Mouse (Mus musculus) ovary, postnatal 36 days (tissue): Measurements from ENCODE around the gene Cpt1c.
A peak's percentile ranks its signal among the peaks of the same experiment; 100 is the strongest.

ENCODE experiments used
- DNase-seq: peaks from one replicate; pipeline ENCODE4 v3.0.0; 2022; ENCODE audit warnings: low spot score, mixed read lengths

The Cpt1c gene

DNA sequence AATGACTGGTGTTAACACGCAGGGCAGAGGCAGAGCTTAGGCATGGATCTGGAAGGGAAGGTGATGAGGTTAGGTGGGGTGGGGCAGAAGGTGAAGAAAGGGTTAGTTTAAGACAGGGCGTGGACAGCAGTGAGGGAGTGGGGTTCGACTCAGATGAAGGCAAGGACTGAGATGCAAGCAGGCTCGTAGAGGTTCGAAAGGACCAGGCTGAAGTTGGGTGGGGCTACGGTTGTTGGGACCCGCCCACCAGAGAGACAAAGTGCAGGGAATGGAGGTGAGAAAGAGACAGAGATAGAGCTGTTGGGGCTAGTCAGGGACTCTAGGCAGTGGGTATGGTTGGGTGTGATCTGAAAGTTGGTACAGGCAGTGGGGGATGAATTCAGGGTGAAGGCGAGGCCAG lies 12.3 kb downstream of the Cpt1c start:
- no peak for DNase-seq

DNA sequence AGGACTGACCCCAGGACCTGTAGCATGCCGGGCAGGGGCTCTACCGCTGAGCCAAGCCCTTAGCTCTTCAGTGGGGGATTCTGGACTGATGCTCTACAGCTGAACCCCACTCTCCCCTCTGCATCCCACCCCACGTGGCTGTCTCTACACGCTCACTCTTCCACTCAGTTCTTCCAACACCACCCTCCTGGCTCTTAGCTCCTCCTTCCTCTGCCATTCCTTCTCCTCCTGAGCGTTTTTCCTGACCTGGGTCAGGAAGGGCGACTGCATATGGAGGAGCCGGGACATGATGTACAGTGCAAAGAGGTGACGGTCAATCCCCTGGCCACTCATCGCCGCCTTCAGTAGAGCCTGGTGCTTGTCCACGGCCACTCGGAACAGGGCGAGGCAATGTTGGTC lies 14.1 kb downstream of the Cpt1c start:
- DNase-seq = no peak

GRCm38 (mm10) chr7:44959874-44960511 lies 14.7 kb downstream of the Cpt1c start:
- no peak for DNase-seq

DNA sequence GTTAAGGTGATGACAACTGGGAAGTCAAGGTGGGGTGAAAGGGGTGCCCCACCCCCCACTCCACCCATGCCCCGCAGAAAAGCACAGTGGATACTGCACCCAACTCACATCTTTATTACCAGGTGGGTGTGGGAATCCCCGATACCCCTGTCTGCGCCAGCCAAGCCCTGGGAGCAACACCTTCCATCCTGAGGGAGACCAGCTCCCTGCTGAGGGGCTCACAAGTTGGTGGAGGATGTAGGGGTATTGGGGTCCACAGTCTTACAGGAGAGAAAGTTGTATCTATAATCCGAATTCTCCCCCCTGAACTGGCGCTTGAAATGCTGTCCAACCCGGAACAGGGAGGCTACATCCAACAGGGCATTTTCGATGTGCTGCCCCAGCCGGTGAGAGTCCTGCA lies 15.4 kb downstream of the Cpt1c start:
- DNase-seq = no peak

GRCm38 (mm10) chr7:44958208-44958607 lies 16.4 kb downstream of the Cpt1c start:
- no peak for DNase-seq

GRCm38 (mm10) chr7:44957183-44957835 lies 17.3 kb downstream of the Cpt1c start:
- DNase-seq = peak; percentile 44

GRCm38 (mm10) chr7:44956266-44956665 lies 18.4 kb downstream of the Cpt1c start:
- DNase-seq = no peak

- no peak for DNase-seq
Observed at GRCm38 (mm10) chr7:44955628-44956027, 19.0 kb downstream of the Cpt1c start.

DNA sequence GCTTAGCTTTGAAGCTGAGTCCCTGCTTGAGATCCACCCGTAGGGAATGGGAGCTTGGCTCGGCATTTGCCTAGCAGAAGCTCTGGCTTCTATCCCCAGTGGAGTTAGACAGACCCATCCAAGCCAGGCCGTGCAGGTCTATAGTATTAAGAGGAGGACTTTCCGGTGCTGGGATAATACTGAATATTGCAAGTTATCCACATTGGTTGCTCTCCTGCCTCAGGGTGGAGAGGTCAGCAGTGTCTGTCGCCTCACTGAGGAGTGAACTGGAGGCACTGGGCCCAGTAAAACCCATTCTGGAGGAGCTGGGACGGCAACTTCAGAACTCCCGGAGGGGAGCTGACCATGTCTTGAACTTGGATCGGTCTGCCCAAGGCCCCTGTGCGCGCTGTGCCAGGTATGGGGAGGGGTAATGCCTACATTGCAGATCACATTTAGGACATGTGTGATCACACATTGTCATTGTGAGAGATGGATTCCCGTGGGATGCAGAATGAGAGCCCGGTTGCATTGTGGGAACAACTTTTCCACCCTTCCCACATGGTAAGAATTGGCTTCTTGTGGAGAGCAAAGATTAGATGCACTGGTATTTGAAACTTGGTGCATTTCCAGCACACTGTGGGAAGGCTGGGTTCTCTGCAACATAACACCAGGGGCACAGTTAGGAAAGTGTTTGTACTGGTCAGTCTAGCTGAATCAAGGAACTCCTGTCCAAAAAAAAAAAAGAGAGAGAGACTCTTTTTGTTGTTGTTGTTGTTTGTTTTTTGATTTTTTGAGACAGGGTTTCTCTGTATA lies 20.4 kb downstream of the Cpt1c start:
- no peak for DNase-seq

- DNase-seq = no peak
Observed at GRCm38 (mm10) chr7:44953561-44953960, 21.1 kb downstream of the Cpt1c start.

DNA sequence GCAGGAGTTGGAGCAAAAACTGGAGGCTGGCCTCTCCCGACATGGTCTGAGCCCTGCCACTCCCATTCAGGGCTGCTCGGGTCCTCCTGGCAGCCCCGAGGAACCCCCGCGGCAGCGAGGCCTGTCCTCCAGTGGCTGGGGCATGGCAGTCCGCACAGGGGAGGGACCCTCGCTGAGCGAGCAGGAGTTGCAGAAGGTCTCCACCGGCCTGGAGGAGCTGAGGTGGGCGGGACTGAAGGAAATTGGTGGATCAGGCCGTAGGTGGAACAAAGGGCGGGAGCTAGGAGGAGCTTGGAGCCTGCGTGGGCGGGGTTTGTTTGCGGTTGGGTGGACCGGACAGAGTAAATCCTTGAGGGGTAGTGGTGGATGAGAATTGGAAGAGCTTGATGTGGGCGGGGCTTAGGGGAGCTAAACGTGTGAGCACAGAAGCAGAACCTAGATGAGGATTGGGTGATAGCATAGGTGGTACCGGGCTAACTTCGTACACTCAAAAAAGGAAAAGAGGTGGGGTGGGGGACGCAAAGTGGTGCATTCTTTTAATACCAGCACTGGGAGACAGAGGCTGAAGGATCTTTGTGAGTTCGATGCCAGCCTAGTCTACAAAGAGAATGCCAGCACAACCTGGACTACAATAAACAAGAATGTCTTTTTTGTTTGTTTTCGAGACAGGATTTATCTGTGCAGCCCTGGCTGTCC lies 21.9 kb downstream of the Cpt1c start:
- DNase-seq = peak; percentile 92

DNA sequence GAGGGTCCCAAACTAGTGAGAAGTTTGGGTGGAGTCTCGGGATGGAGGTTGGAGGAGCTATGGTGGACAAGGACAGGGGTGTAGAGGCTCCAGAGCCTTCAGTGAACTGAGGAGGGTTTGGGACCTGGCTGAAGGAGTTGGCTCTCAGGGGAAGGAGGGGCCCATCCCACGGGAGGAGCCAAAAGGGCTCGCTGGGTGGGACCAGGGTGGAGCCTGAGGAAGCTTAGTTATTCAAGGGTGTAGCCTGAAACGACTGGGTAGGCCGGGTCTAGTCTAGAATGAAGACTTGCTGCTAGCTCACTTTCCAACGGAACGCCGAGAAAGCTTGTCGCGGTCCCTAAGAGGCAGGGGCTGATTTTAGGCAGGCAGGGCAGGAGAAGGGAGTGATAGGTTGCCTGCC lies 22.7 kb downstream of the Cpt1c start:
- DNase-seq = peak; percentile 78

DNA sequence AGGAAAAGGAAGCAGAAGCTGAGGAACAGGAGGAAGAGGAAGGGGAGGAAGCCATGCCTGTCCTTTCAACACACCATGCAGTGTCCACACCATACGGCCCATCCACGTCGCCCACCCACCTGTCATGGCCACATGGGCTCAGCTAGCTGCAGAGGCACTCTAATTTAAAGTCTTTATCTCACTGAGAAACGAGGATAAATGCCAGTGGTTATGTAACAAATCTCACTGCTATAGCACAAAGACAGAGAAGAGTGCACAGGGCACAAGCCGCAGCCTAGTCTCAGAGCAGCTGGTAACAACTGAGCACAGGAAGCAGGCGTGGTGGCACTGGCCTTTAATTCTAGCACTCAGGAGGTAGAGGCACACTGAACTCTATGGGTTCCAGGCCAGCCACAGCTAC lies 24.7 kb downstream of the Cpt1c start:
- DNase-seq = no peak

- DNase-seq = no peak
Observed at GRCm38 (mm10) chr7:44942904-44943303, 31.7 kb downstream of the Cpt1c start, which contains the start of gene Tsks. Tsks (plus strand) TSS chr7:44943204.

DNA sequence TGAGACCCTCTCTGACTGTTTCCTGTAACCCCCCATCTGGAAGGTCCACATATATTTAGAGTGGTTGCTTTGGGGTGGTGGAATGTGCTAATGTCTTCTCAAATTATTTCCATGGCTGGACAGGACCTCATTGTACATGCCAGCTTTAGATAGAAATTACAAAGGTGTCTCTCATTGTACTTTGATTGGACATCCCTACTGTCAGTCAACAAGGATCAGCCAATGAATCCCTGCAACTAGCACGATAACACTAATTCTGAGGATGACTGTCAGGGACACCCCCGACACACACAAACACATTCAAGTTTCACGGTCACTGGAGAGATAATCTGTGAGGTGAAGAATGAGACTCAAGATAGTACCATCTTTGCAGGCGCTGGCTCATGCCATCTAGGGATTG lies 36.0 kb downstream of the Cpt1c start:
- DNase-seq = no peak

GRCm38 (mm10) chr7:44929204-44930151 lies 45.2 kb downstream of the Cpt1c start, which contains the start of gene Ap2a1:
Ap2a1 (minus strand) TSS chr7:44929496.
- DNase-seq = peak; percentile 99

GRCm38 (mm10) chr7:44928570-44928969 lies 46.1 kb downstream of the Cpt1c start:
- no peak for DNase-seq

DNA sequence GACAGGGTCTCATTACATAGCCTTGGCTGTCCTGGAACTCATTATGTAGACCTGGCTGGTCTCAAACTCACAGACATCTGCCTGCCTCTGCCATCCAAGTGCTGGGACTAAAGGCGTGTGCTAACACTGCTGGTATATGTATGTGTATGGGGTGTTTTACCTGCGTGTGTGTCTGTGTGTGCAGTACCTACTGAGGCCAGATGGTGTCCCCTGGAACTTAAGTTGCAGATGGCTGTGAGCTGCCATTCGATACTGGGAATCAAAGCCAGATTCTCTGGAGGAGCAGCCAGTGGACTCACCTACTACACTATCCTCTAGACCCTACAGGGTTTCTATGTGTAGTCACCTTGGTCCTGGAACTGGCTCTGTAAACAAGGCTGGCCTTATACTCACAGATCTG lies 49.2 kb downstream of the Cpt1c start:
- DNase-seq = no peak

DNA sequence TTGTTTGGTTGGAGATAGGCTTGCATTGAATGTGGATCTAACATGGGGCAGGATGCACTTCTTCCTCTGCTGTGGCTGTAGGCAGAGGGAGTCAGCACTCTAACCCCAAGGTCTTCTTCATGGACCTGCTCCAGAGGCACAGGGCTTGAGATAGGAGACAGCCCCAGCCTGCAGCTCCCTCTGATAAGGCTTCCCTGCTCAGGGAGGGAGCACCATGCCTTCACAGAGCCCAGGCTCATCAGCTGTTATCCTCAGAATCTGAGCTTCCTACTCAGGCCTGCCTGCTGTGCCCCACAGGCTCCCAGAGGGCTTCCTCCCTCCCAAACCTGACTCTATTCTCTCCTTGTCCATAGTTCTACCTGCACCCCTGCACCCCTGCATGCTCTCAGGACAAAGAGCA lies 52.1 kb downstream of the Cpt1c start:
- DNase-seq = no peak

- no peak for DNase-seq
Observed at GRCm38 (mm10) chr7:44919127-44919526, 55.5 kb downstream of the Cpt1c start.

DNA sequence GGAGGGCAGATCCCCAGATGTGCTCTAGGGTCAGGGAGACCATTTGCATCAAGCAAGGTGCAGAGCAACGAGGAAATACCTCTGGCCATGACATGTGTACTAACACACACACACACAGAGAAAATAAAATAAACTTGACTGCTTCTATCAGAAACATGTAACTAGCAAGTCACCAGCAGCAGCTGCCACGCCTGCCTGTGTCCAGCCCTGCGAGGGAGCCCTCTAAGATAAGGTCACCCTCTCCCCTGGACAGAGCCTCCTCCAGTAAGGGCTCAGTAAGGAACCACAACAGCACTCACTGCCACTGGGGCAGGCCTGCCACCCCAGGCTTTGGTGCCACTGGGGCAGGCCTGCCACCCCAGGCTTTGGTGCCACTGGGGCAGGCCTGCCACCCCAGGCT lies 56.4 kb downstream of the Cpt1c start:
- DNase-seq = no peak
